Mouse (Mus musculus) heart, embryonic 14.5 days (tissue): ENCODE results near the gene Kctd19. TPM values are rescaled to one million over a fixed set of nuclear protein-coding genes. Genes with fewer than 3 reads are reported as not detected.

Experiments
- ATAC-seq: fragments of 200-750 bp; cut with Nextera tagmentation; 2 replicates; pipeline ENCODE4 v1.8.0; 2017; ENCODE audit warnings: low read depth, moderate TSS enrichment; ENCODE audit not compliant: insufficient number of reproducible peaks, insufficient read depth, low FRiP score
- H3K27ac ChIP-seq, 2 experiments: fragments of 200-500 bp in 1 of 2; fragments of 300-500 bp in 1 of 2; sonication (generic) in 1 of 2; replicated peaks in 1 of 2; 2 replicates each; pipeline ENCODE4 v1.5.1; 2012 to 2014; ENCODE audit warnings: low read depth in 2 of 2, low read length in 2 of 2, control low read depth in 1 of 2, mild to moderate bottlenecking in 1 of 2, mixed read lengths in 1 of 2; ENCODE audit not compliant: control insufficient read depth in 1 of 2, insufficient read depth in 1 of 2
- H3K27me3 ChIP-seq: fragments of 300-500 bp; sonication (generic); 2 replicates; pipeline ENCODE4 v1.6.1; 2014; ENCODE audit warnings: mild to moderate bottlenecking, low read length, control low read depth; ENCODE audit not compliant: control insufficient read depth, insufficient read depth
- H3K36me3 ChIP-seq: fragments of 300-500 bp; sonication (generic); 2 replicates; pipeline ENCODE4 v1.6.1; 2014; ENCODE audit warnings: mild to moderate bottlenecking, control low read depth, low read length, mixed read lengths; ENCODE audit not compliant: control insufficient read depth, insufficient read depth
- H3K4me1 ChIP-seq, 2 experiments: fragments of 200-500 bp in 1 of 2; fragments of 300-500 bp in 1 of 2; sonication (generic) in 1 of 2; 2 replicates each; pipeline ENCODE4 v1.6.1; 2012 to 2014; ENCODE audit warnings: low read length in 2 of 2, control low read depth in 1 of 2, mixed read lengths in 1 of 2; ENCODE audit not compliant: control insufficient read depth in 2 of 2, insufficient read depth in 2 of 2
- H3K4me2 ChIP-seq: fragments of 300-500 bp; sonication (generic); 2 replicates; pipeline ENCODE4 v1.6.1; 2014; ENCODE audit warnings: mild to moderate bottlenecking, low read length
- H3K4me3 ChIP-seq, 2 experiments: fragments of 200-500 bp in 1 of 2; fragments of 300-500 bp in 1 of 2; sonication (generic) in 1 of 2; 2 replicates each; pipeline ENCODE4 v1.5.1; 2012 to 2014; ENCODE audit warnings: low read length in 2 of 2, mild to moderate bottlenecking in 2 of 2, control low read depth in 1 of 2, low read depth in 1 of 2, moderate library complexity in 1 of 2; ENCODE audit not compliant: control insufficient read depth in 1 of 2, insufficient read depth in 1 of 2
- H3K9ac ChIP-seq: fragments of 300-500 bp; sonication (generic); 2 replicates; pipeline ENCODE4 v1.6.1; 2014; ENCODE audit warnings: mild to moderate bottlenecking, low read length
- H3K9me3 ChIP-seq: fragments of 300-500 bp; sonication (generic); 2 replicates; pipeline ENCODE4 v1.6.1; 2016; ENCODE audit warnings: low read length, control low read depth; ENCODE audit not compliant: control insufficient read depth
- WGBS: fragments of 180-500 bp; shearing (Covaris S2); extraction: QIAGEN DNeasy Blood & Tissue Kit; methylation state at CpG from one replicate; pipeline ENCODE4 v1.1.7; 2014; 5-methylcytosine and 5-hydroxymethylcytosine counted together
- polyA plus RNA-seq: library from polyadenylated mRNA; unstranded; fragments of >200 nt; fragmentation: Nextera tagmentation; extraction: Ambion mirVana; gene quantifications from 2 replicates; pipeline ENCODE4 v1.2.1, GENCODE M21; 2014

Kctd19 gene
- polyA plus RNA-seq, 1 experiment from 2014 or later: not detected

GRCm38 (mm10) chr8:105448596-105448995 is 35.3 kb upstream of the Kctd19 start:
- Histone ChIP-seq H3K4me1 (peaks cover 0 to 2% of the 10 kb centered on the region in 2 experiments; a peak in 2 of 4 replicates), H3K27me3 (no peaks in the 10 kb centered on the region), H3K4me3 (no peak overlapping the region), H3K4me2 (no peak overlapping the region), H3K9me3 (no peaks in the 10 kb centered on the region), H3K9ac (no peak overlapping the region), H3K36me3 (no peaks in the 10 kb centered on the region), H3K27ac (no peak overlapping the region)
- no peak for ATAC-seq
- WGBS: 79% methylated on average over 5 of the region's 5 CpGs

- WGBS: 81% methylated on average over 3 of the region's 3 CpGs
- no peak for ATAC-seq
Observed at GRCm38 (mm10) chr8:105448188-105448587, 34.9 kb upstream of the Kctd19 start.

GRCm38 (mm10) chr8:105446127-105446552 is 32.8 kb upstream of the Kctd19 start:
- WGBS: 36% methylated on average over 4 of the region's 4 CpGs
- no peak overlapping the region for H3K9ac ChIP-seq
- no peaks in the 10 kb centered on the region for H3K36me3 ChIP-seq
- H3K4me2 ChIP-seq: no peak overlapping the region
- H3K27me3 ChIP-seq: no peaks in the 10 kb centered on the region
- no peak overlapping the region for H3K4me3 ChIP-seq
- ATAC-seq: no peak
- H3K4me1 ChIP-seq: peaks cover 0 to 2% of the 10 kb centered on the region in 2 experiments; a peak in 1 of 4 replicates
- 0 out of 4 replicates have a peak overlapping the region, but pooled peaks of 1 of the 2 experiments have one; percentile 9 for H3K27ac ChIP-seq
- H3K9me3 ChIP-seq: no peaks in the 10 kb centered on the region

More at GRCm38 (mm10) chr8:105448188-105448587, 34.9 kb upstream of the Kctd19 start:
- no peak overlapping the region for H3K4me3 ChIP-seq
- no peak overlapping the region for H3K9ac ChIP-seq
- no peaks in the 10 kb centered on the region for H3K9me3 ChIP-seq
- H3K27ac ChIP-seq: no peak overlapping the region
- peaks cover 0 to 2% of the 10 kb centered on the region in 2 experiments; a peak in 2 of 4 replicates for H3K4me1 ChIP-seq
- H3K4me2 ChIP-seq: no peak overlapping the region
- no peaks in the 10 kb centered on the region for H3K27me3 ChIP-seq
- H3K36me3 ChIP-seq: no peaks in the 10 kb centered on the region

- peaks cover 0 to 2% of the 10 kb centered on the region in 2 experiments; a peak in 1 of 4 replicates for H3K4me1 ChIP-seq
- H3K36me3 ChIP-seq: no peaks in the 10 kb centered on the region
- 37% methylated on average over 11 of the region's 11 CpGs for WGBS
- no peak overlapping the region for H3K9ac ChIP-seq
- H3K4me3 ChIP-seq: no peak overlapping the region
- no peaks in the 10 kb centered on the region for H3K27me3 ChIP-seq
- no peak for ATAC-seq
- H3K27ac ChIP-seq: no peak overlapping the region
- no peaks in the 10 kb centered on the region for H3K9me3 ChIP-seq
- H3K4me2 ChIP-seq: no peak overlapping the region
Observed at GRCm38 (mm10) chr8:105445296-105446126, 32.2 kb upstream of the Kctd19 start.

GRCm38 (mm10) chr8:105442661-105443060 is 29.4 kb upstream of the Kctd19 start:
- WGBS: 85% methylated on average over 5 of the region's 5 CpGs

GRCm38 (mm10) chr8:105441433-105441832 is 28.1 kb upstream of the Kctd19 start:
- no peak for ATAC-seq
- peaks cover 2 to 7% of the 10 kb centered on the region in 2 experiments; a peak in 3 of 4 replicates for H3K4me1 ChIP-seq
- 7% methylated on average over 6 of the region's 6 CpGs for WGBS

More at GRCm38 (mm10) chr8:105442661-105443060, 29.4 kb upstream of the Kctd19 start:
- Histone ChIP-seq H3K27me3 (peaks cover 4% of the 10 kb centered on the region; the same call in 1 of the 2 replicates), H3K9ac (no peak overlapping the region), H3K27ac (no peak overlapping the region), H3K4me2 (no peak overlapping the region), H3K4me3 (no peak overlapping the region), H3K4me1 (peaks cover under 1 to 2% of the 10 kb centered on the region in 2 experiments; a peak in 2 of 4 replicates), H3K36me3 (no peaks in the 10 kb centered on the region), H3K9me3 (no peaks in the 10 kb centered on the region)
- ATAC-seq: no peak

GRCm38 (mm10) chr8:105438865-105439264 is 25.6 kb upstream of the Kctd19 start:
- H3K9ac ChIP-seq: no peak overlapping the region
- H3K27ac ChIP-seq: no peak overlapping the region
- no peak for ATAC-seq
- H3K4me2 ChIP-seq: no peak overlapping the region
- peaks cover 4% of the 10 kb centered on the region; the same call in 1 of the 2 replicates for H3K27me3 ChIP-seq
- WGBS: 44% methylated on average over 5 of the region's 5 CpGs
- no peaks in the 10 kb centered on the region for H3K36me3 ChIP-seq
- no peak overlapping the region for H3K4me3 ChIP-seq
- H3K4me1 ChIP-seq: peaks cover 0 to 7% of the 10 kb centered on the region in 2 experiments; a peak in 2 of 4 replicates
- no peaks in the 10 kb centered on the region for H3K9me3 ChIP-seq

More at GRCm38 (mm10) chr8:105441433-105441832, 28.1 kb upstream of the Kctd19 start:
- Histone ChIP-seq H3K4me3 (no peak overlapping the region), H3K9me3 (no peaks in the 10 kb centered on the region), H3K36me3 (no peaks in the 10 kb centered on the region), H3K27me3 (peaks cover 4% of the 10 kb centered on the region; the same call in 1 of the 2 replicates), H3K9ac (no peak overlapping the region), H3K4me2 (no peak overlapping the region), H3K27ac (no peak overlapping the region)
